Mouse (Mus musculus) testis, adult 2 months (tissue): ENCODE data around the gene Abca9. TPM values are rescaled to one million over a fixed set of nuclear protein-coding genes. Genes with fewer than 3 reads are reported as not detected.

Experiments
- H3K27ac ChIP-seq: fragments of 200-500 bp; 2 replicates; pipeline ENCODE4 v1.5.1; 2012; ENCODE audit warnings: low read depth, low read length; ENCODE audit not compliant: control insufficient read depth, insufficient read depth
- H3K27me3 ChIP-seq: fragments of 200-500 bp; 2 replicates; pipeline ENCODE4 v1.6.1; 2012; ENCODE audit warnings: mild to moderate bottlenecking, low read length, moderate library complexity; ENCODE audit not compliant: control insufficient read depth, insufficient read depth
- H3K36me3 ChIP-seq: fragments of 200-500 bp; 2 replicates; pipeline ENCODE4 v1.6.1; 2012; ENCODE audit warnings: mild to moderate bottlenecking, low read length; ENCODE audit not compliant: control insufficient read depth, insufficient read depth
- H3K4me1 ChIP-seq: fragments of 200-500 bp; 2 replicates; pipeline ENCODE4 v1.6.1; 2012; ENCODE audit warnings: low read length; ENCODE audit not compliant: control insufficient read depth, insufficient read depth
- H3K4me3 ChIP-seq: fragments of 200-500 bp; 2 replicates; pipeline ENCODE4 v1.5.1; 2012; ENCODE audit warnings: low read depth, mild to moderate bottlenecking, low read length, moderate library complexity, mixed read lengths; ENCODE audit not compliant: control insufficient read depth
- CTCF ChIP-seq: fragments of 200-500 bp; IDR thresholded peaks from 2 replicates; pipeline ENCODE4 v1.5.1; 2012; ENCODE audit warnings: low read depth, mild to moderate bottlenecking, inconsistent platforms, low read length, moderate library complexity; ENCODE audit not compliant: control insufficient read depth, insufficient read depth, insufficient replicate concordance
- POLR2A ChIP-seq: fragments of 200-500 bp; IDR thresholded peaks from 2 replicates; pipeline ENCODE4 v1.6.1; 2012; ENCODE audit warnings: low read depth, mild to moderate bottlenecking, inconsistent platforms, low read length, moderate library complexity; ENCODE audit not compliant: control insufficient read depth
- polyA plus RNA-seq: library from polyadenylated mRNA; depleted of rRNA; stranded (reverse); fragments of >200 nt; gene quantifications from 2 replicates; pipeline ENCODE4 v1.2.3, GENCODE M21; 2012

The Abca9 gene
- polyA plus RNA-seq, 1 experiment = 4.2 TPM

DNA sequence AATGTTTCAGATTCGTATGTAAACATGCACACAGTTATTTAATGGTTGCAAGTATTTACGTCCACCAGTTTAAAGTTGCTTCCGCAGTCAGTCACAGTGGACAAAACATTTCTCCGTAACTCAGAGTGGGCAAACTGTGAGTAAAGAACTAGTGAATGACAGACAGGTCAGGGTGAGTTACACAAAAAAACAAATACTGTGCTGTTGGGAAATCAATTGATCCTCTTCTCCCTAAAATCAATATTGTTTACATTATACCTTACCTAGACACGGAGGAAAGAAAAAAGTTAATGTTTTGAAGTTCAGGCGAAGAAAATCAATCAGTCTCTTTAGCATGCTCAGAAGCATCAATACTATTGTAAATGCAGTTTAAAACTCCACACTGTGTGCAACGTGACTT lies 66.6 kb downstream of the Abca9 start:
- Histone ChIP-seq H3K27me3 (no peaks in the 10 kb centered on the region), H3K4me3 (no peak overlapping the region), H3K36me3 (no peaks in the 10 kb centered on the region), H3K27ac (no peak overlapping the region), H3K4me1 (no peaks in the 10 kb centered on the region)
- TF ChIP-seq CTCF (no peak), POLR2A (no peak)

DNA sequence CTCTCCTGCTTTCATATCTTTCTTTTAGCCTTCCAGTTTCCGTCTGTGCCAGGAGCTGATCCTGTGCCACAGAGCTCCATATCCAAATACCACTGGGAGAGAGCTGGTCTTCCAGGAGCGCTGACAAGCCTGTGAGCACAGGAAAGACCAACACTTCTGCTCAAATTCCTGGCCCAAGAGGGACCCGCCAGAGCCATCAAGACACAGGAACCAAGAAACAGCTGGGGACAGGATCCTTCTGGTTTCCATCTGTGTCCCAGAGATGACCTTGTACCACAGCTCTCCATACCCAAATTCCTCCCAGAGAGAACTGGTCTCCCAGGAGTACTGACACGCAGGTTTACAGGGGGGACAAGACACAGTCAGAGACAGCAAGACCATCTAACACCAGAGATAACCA lies 69.1 kb downstream of the Abca9 start:
- Histone ChIP-seq H3K4me3 (no peak overlapping the region), H3K4me1 (no peaks in the 10 kb centered on the region), H3K27me3 (no peaks in the 10 kb centered on the region), H3K27ac (no peak overlapping the region), H3K36me3 (no peaks in the 10 kb centered on the region)
- TF ChIP-seq POLR2A (no peak), CTCF (no peak)

DNA sequence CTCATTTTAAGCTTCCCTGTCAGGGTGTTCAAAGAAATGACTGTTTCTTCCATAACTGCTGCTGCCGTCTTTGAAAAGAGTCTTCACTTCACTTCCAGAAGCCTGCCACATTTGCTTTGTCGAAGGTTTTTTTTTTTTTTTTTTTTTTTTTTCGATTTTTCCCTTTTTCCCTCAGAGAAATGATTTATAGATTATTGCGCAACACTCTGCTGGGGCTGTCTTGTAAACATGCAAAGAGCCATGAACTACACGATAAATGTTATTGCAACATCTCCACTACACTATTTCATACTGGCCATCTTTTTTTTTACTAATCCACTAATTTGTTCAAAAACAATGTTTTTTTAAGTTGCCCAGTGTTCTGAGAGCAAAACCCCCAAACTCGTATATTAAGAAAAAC lies 70.5 kb downstream of the Abca9 start:
- Histone ChIP-seq H3K4me1 (no peaks in the 10 kb centered on the region), H3K27me3 (no peaks in the 10 kb centered on the region), H3K4me3 (no peak overlapping the region), H3K27ac (no peak overlapping the region), H3K36me3 (no peaks in the 10 kb centered on the region)
- no peak for TF ChIP-seq CTCF
- TF ChIP-seq POLR2A = no peak

DNA sequence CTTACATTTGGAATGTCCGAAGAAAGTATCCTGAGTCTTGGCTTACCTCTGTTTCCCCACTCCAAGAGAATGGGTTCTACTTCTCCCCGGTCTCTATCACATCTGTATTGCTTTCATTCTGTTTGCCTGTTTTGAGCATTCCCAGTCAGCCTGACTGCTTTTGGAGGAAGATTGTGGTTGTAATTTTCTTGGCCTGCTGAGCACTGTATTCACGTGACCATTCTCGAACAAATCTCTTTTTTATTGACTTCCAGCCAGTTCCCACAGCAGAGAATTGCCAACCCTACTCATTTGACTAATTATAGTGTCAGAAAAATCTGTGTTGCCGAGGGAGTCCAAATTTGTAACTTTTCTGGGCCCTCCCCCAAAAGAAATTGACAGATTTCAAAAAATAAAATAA lies 72.1 kb downstream of the Abca9 start, which contains the start of gene Abca8a:
Abca8a (minus strand) TSS at position 121 of the 400 bp plus-strand sequence.
- Histone ChIP-seq H3K4me1 (no peaks in the 10 kb centered on the region), H3K27me3 (no peaks in the 10 kb centered on the region), H3K27ac (no peak within 1 kb of the TSS), H3K4me3 (no peak within 1 kb of the TSS), H3K36me3 (no peaks in the 10 kb centered on the region)
- no peak for TF ChIP-seq CTCF
- no peak for TF ChIP-seq POLR2A

DNA sequence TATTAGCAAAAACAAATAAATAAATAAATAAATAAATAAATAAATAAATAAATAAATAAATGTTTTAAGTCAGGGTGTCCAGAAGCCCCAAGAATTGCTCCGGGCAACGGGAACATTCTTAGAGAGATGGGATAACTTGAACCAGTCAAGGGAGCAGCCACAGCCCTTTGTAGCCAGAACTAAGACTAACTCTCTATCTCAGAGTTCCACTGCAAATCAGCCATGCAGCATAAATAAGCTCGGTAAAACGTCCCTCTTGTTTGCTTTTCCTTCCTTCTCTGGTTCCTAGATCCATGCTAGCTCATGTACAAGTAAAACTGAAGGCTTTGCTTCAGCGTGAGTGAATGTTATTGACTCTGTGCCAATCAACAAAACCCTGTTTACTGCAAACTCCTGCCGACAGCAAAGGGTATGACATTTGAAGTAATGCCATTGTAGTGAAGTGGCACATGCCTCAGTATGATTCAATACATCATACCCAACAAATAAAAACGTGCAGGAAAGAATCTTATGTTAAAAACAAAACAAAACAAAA lies 73.1 kb downstream of the Abca9 start:
- Histone ChIP-seq H3K27me3 (no peaks in the 10 kb centered on the region), H3K27ac (no peak overlapping the region), H3K4me1 (no peaks in the 10 kb centered on the region), H3K4me3 (no peak overlapping the region), H3K36me3 (no peaks in the 10 kb centered on the region)
- no peak for TF ChIP-seq POLR2A
- TF ChIP-seq CTCF = no peak

DNA sequence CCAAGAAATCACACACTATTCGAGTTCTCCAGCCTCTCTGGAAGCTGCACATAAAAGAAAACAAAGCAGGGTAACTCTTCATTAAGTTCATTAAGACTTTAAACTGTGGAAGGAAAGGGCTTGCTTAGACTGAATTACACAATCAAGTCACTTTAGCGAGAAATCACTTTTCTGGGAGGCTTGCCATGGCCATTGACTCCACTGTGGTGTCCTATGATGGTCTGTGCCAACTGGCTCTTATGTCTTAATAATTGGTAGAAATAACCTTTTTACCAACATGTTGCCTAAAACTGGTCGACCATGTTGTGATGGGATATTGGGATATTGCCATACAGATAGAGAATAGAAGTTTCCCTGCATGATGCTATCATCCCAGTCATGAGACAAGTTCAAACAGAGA lies 73.8 kb downstream of the Abca9 start:
- Histone ChIP-seq H3K4me3 (no peak overlapping the region), H3K27ac (no peak overlapping the region), H3K27me3 (no peaks in the 10 kb centered on the region), H3K36me3 (no peaks in the 10 kb centered on the region), H3K4me1 (no peaks in the 10 kb centered on the region)
- TF ChIP-seq CTCF = no peak
- no peak for TF ChIP-seq POLR2A

DNA sequence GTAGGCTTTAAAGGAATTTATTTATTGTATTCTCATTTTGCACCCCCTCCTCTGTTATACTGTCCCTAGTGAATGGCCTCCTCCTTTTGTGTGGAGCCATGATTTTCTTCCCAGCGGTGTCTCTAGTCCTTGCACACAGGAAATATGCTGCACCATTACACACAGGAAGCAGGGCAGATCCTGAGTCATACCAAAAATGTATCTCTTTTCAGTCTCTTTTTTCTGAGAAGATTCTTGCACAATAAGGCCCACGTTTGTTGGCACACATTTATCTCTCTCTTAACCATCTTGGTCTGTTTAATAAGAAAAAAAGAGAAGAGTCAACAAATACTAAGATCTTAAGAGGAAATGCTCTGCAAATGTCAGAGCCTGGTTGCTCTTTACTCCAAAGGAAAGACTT lies 76.7 kb downstream of the Abca9 start:
- TF ChIP-seq POLR2A (no peak), CTCF (no peak)
- Histone ChIP-seq H3K27me3 (no peaks in the 10 kb centered on the region), H3K36me3 (no peaks in the 10 kb centered on the region), H3K4me3 (no peak overlapping the region), H3K4me1 (no peaks in the 10 kb centered on the region), H3K27ac (no peak overlapping the region)

DNA sequence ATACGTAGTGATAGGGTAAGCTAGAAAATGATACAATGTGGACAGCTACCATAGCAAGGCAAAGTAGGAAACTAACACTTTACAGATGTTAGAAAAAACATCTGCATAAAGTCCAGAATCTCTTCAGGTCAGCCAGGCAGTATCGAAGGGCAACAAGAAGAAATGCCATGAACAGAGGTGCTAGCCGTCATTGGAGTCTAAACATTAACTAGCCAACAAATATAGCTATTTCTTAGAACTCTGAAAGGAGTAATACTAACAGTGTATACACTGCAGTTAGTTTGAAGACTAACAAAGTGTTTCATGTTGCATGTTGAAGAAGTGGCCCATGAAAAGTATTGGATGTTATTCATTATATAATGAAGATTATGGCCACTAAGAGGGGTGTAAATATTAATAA lies 95.8 kb downstream of the Abca9 start:
- no peak overlapping the region for H3K4me3 ChIP-seq
- no peak for TF ChIP-seq CTCF
- TF ChIP-seq POLR2A = no peak
- H3K27ac ChIP-seq = no peak overlapping the region
- no peaks in the 10 kb centered on the region for H3K4me1 ChIP-seq
- no peaks in the 10 kb centered on the region for H3K27me3 ChIP-seq
- H3K36me3 ChIP-seq = no peaks in the 10 kb centered on the region
